Mouse (Mus musculus) c-Kit-positive CD71-positive TER-119-positive erythroid progenitor cells, embryonic 14.5 days (primary cell): ENCODE measurements around the gene March1.
"Not testable (repeated sequence)": the region's sequence is repeated elsewhere in the genome, so short reads cannot be mapped to it uniquely, and the experiment has no call there.

Experiments
- DNase-seq: peaks from one replicate; pipeline ENCODE4 v3.0.0-alpha.2; 2013; ENCODE audit warnings: low spot score

The March1 gene

GRCm38 (mm10) chr8:66323045-66323807 is 705.5 kb downstream of the March1 start:
- peak; percentile 2 for DNase-seq

- DNase-seq: no peak
Measured at GRCm38 (mm10) chr8:66326396-66326795, 708.7 kb downstream of the March1 start.

DNA sequence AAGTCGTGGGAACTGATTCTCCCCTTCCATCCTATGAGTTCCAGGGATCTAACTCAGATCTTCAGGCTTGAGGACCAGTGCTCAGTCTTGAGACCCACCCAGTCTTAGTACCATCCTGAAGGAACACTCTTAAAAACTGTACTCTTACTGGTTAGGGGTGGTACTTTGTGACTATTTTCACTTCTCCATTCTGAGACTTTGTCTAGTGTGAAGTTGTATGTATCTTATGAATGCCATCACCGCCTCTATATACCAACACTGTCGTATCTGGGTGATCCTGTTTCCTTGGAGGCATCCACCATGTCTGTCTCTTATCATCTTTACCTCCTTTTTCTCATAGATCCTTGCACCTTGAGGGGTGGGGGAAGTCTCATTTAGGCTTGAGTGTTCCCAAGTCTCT is 714.5 kb downstream of the March1 start:
- no peak for DNase-seq

GRCm38 (mm10) chr8:66334265-66334664 is 716.6 kb downstream of the March1 start:
- no peak for DNase-seq

DNA sequence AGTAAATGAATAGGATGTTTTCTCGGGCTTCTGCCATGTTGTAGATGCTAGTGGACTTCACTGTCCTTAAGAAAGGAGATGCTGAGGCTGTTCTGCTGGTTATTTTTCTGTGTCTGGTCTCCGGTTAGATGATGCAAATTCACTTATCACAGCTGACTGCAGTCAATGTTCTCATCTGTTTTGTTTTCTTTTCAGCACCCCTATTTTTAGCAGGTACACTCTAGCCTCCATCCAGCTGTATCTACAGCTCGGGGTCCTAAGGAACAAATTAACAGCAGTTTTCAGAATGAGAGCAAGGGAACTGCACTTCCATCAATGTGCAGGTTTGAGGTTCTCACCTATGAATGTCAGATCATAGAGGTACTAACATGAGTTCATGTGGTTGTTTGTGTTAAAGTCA is 721.9 kb downstream of the March1 start:
- no peak for DNase-seq

- DNase-seq: no peak
Measured at GRCm38 (mm10) chr8:66342928-66343327, 725.2 kb downstream of the March1 start.

DNA sequence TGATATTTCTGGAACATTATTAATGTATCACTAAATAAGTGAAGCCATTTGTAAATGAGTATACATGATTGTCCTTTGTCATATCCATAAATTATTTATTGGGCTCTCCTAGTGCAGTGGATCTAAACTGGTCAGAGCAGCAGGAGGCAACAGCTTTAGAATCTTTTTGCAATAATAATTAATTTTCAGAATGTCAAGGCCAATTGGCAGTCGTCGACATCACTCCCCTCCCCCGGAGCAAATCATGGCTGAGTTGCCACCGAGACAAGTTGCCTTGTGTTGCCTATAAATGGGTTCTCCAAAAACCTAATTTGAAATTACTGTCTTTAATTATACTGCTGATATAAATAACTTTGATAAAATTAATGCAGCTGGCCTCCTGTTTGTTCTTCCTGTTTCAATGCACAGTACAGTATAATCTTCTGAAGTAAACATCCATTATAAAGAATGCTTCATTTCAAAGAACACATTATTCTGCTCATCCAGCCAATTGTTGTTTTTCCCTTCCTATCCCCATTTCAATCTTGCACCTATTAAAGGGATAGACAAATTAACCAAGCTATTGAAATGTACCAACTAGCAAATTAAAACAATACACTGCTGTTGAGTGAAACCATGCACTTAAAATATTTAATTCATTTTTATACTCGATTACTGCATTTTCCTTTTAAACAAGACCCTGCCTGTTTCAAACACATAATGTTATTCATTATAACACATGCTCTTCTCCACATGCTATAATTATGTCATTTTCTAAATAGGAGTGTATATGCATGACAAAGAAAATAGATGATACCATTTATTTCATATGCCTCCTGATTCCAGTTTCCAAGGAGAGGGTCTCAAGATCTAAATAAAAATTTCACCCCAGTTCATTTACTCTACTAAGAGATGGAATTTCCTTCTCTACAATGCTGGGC is 745.4 kb downstream of the March1 start:
- DNase-seq: no peak

DNA sequence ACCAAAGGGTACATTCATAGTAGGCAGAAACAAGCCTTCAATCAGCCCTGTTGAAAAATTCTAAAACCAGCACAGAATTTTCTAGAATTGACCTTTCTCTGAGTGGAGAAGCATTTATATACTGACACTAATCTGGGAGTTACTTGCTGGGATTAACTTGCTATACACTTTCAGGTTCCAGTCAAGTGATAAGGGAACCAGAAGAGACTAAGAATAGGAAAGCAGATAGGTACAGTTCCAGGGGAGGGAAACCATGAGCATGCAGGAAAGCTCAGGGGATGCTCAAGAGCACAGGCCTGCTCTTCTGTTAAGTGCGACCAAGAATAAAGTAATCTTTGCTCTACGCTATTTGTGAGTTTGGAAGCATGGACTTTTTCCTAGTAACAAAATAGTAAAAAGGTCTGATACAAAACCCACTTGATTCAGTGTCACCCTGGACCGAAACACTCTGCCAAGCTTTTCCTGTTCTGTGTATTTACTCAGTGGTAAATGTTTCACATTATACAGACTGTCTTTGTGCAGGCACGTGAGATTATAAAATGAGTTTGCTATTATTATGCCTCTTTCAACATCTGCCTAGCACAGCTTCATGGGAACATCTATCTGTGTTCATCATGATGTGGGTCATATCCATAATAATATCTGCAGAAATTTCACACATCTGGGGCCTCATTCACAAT is 766.1 kb downstream of the March1 start:
- DNase-seq: no peak

GRCm38 (mm10) chr8:66386008-66386407 is 768.3 kb downstream of the March1 start:
- no peak for DNase-seq

DNA sequence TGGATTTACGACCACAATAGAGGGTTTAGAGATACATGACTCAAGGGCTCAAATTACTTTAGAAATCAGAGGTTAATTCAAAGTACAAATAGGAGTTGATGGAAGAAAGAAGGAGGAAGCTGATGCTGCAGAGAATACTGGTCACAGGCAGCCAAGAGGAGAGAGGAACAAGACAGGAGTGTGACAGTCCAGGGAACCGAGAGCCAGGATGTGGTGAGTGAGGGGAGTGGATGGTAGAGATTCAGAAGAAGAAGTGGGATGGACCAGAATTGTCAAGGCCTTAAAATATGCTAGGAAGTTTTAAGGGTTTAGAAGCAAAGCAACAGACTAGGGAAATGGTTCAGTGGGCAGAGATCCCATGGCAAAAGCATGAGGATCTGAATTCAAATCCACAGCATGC is 771.0 kb downstream of the March1 start:
- no peak for DNase-seq

- DNase-seq: no peak
Measured at GRCm38 (mm10) chr8:66391554-66391953, 773.9 kb downstream of the March1 start.

GRCm38 (mm10) chr8:66392900-66393299 is 775.2 kb downstream of the March1 start:
- DNase-seq: no peak

GRCm38 (mm10) chr8:66394148-66394547 is 776.4 kb downstream of the March1 start:
- no peak for DNase-seq

DNA sequence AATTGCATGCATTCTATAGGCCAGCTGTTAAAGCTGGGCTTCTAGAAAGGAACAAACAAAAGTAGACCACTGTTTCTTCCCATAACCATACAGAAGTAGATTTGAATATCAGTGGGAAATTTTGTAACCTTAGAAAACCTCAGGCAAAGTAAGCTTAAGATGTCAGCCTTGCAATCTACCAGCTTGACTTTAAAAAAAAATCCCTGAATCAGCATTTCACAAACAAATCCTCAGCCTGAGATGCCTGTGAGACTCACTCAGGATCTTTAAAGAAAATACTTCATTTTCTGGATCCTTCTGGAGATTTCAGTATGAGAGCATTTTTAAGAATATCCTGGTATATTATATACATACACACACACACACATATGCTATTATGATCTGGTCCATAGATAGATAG is 780.1 kb downstream of the March1 start:
- no peak for DNase-seq

GRCm38 (mm10) chr8:66400050-66400449 is 782.4 kb downstream of the March1 start:
- no peak for DNase-seq

GRCm38 (mm10) chr8:66404711-66405414 is 787.2 kb downstream of the March1 start:
- DNase-seq: no peak

- DNase-seq: not testable (repeated sequence)
Measured at GRCm38 (mm10) chr8:66405796-66406195, 788.1 kb downstream of the March1 start.

- DNase-seq: peak; percentile 1
Measured at GRCm38 (mm10) chr8:66406596-66407361, 789.1 kb downstream of the March1 start.

DNA sequence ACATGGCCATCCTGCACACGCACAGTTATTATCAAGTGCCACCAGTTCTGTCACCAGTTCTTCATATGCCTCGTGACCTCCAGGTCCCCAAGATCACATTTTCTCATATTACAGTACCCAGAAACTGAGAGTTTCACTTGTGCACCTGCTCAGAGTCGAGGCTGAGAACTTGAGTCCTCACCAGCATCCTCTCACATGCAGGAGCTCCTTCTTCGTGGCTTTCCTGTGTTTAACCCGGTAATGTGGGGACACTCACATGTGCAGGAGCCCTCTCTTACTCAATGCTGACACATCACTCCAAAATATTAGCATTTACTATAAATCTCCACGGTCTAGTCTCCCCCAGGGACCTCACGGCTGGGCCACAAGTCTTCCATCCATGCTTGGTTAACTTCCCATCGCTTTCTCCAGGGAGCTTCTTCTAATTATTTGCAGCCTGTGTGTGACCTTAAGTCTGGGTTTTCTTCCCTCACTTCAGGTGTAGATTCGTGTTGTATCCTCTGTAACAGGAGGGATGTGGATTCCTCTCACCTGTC is 792.4 kb downstream of the March1 start:
- no peak for DNase-seq

GRCm38 (mm10) chr8:66413101-66413500 is 795.4 kb downstream of the March1 start:
- DNase-seq: no peak

- DNase-seq: no peak
Measured at GRCm38 (mm10) chr8:66415234-66415633, 797.5 kb downstream of the March1 start.
